Mouse (Mus musculus): ENCODE results near the gene Ccdc34.

DNA sequence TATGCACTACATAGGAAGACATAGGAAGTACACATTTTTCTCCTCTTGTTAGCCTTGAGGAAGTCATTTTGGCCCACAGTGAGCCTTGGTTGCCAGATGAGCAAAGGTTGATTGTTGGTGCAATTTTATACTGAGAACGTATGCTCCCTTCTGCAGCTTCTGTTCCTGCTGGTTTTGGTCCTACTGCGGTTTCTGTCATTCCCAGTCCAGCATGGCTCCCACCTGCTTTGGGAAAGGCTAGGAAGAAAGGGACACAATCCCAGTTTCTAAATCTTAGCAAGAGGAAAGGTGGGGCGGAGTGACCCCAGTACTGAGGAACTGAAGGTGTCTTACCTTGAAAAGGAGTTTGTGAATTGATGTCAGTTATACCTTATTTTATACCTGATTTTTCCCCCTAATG is 48.2 kb upstream of the Ccdc34 start:
- TF ChIP-seq CHD2 (IDR thresholded peaks at IDR 0.05; ENCODE audit: low read depth, low read length): no peak
- TF ChIP-seq ZNF384 (IDR thresholded peaks at IDR 0.05; ENCODE audit: low read depth, low read length): no peak
- TF ChIP-seq HCFC1 (IDR thresholded peaks at IDR 0.05; ENCODE audit: borderline replicate concordance, insufficient read depth, low read length): no peak
